Mouse (Mus musculus) heart, postnatal 0 days (tissue): ENCODE measurements around the gene Tex14.

ENCODE experiments used
- CTCF ChIP-seq: IDR thresholded peaks from 2 replicates; pipeline ENCODE4 v1.5.1; 2016; ENCODE audit warnings: antibody characterized with exemption, control low read depth, low read depth
- EP300 ChIP-seq: IDR thresholded peaks from 2 replicates; pipeline ENCODE4 v1.6.1; 2016; ENCODE audit warnings: antibody characterized with exemption, low read depth

DNA sequence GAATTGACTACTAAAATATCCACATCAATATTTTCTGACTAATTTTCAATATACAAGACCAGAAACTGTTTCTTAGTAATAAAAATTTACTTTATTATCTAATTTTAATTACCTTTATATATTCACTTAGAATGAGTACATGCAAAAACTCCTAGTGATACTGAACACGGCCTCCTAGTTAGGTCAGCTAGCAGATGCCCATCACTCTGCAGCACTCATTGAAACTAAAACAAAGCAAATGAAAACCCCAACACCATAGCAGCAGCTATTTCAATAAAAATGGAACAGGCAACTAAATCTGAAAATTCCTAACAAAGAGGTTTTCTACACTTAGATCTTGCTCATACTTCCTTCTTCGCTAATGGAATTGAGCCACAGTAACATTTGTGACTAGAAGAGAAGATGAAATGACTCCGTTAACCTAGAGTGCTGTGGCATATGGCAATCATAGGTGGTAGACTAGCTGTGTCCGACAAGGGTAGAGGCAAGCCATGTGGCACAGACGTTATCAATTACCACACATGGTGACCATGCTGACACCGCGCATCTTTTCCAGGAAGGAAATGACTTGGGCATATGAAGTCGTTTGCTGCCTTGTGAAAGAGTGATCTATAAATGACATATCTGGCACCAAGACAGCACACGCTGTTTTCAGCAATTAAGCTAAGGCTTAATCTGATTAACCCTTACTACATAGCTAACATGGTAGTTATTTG, 36.8 kb upstream of the Tex14 start:
- no peak for TF ChIP-seq CTCF
- no peak for TF ChIP-seq EP300
